Mouse (Mus musculus) thymus, adult 2 months (tissue): ENCODE results near the gene Mcu. TPM values are rescaled to one million over a fixed set of nuclear protein-coding genes. Genes with fewer than 3 reads are reported as not detected.

Source experiments
- DNase-seq: peaks from one replicate; pipeline ENCODE4 v3.0.0; 2021
- H3K27ac ChIP-seq: fragments of 200-500 bp; 2 replicates; pipeline ENCODE4 v1.5.1; 2012; ENCODE audit warnings: low read length, control low read depth; ENCODE audit not compliant: control insufficient read depth, insufficient read depth
- H3K27me3 ChIP-seq: fragments of 200-500 bp; 2 replicates; pipeline ENCODE4 v1.6.1; 2012; ENCODE audit warnings: mild to moderate bottlenecking, low read length, moderate library complexity, mixed read lengths; ENCODE audit not compliant: control insufficient read depth, insufficient read depth
- H3K36me3 ChIP-seq: fragments of 200-500 bp; 2 replicates; pipeline ENCODE4 v1.6.1; 2012; ENCODE audit warnings: mild to moderate bottlenecking, low read length, moderate library complexity; ENCODE audit not compliant: control insufficient read depth, insufficient read depth
- H3K4me1 ChIP-seq: fragments of 200-500 bp; replicated peaks from 2 replicates; pipeline ENCODE4 v1.6.1; 2012; ENCODE audit warnings: low read length; ENCODE audit not compliant: control insufficient read depth, insufficient read depth
- H3K4me3 ChIP-seq: fragments of 200-500 bp; 2 replicates; pipeline ENCODE4 v1.5.1; 2012; ENCODE audit warnings: mild to moderate bottlenecking, low read length, control low read depth, moderate library complexity; ENCODE audit not compliant: control insufficient read depth, insufficient read depth
- CTCF ChIP-seq: fragments of 200-500 bp; IDR thresholded peaks from 2 replicates; pipeline ENCODE4 v1.5.1; 2012; ENCODE audit warnings: mild to moderate bottlenecking, control low read depth, low read length, moderate library complexity, borderline replicate concordance; ENCODE audit not compliant: control insufficient read depth, poor library complexity, insufficient read depth; ENCODE audit errors: extremely low read depth
- POLR2A ChIP-seq: fragments of 200-500 bp; IDR thresholded peaks from 2 replicates; pipeline ENCODE4 v1.6.1; 2012; ENCODE audit warnings: mild to moderate bottlenecking, low read length, control low read depth, moderate library complexity; ENCODE audit not compliant: control insufficient read depth, poor library complexity, insufficient read depth; ENCODE audit errors: extremely low read depth
- WGBS: fragments of 180-500 bp; shearing (Covaris S2); methylation state at CpG from one replicate; pipeline ENCODE4 v1.1.7; 2018; 5-methylcytosine and 5-hydroxymethylcytosine counted together
- polyA plus RNA-seq: library from polyadenylated mRNA; depleted of rRNA; stranded (reverse); fragments of >200 nt; gene quantifications from 2 replicates; pipeline ENCODE4 v1.2.3, GENCODE M21; 2012

Gene Mcu
- polyA plus RNA-seq, 1 experiment, result 18.2 TPM

DNA sequence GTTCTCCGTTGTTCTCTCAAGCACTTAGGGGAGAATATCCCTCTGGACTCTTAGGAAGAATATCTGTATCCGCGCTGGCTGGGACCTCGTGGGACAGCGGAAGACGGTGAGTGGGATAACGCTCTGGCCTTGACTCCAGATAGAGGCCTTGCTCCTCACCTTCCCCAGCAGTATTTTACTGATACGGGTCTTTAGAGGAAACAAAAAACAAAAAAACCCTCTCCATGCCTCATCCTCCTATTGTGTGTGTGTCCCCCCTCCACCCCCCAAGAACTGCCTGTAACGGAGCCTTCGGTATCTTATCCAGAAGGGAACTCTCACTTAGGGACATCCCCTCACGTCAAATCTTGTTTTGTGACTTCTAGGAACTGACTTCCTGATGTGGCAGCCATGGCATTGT is 174.8 kb downstream of the Mcu start, which contains the start of gene Oit3:
Gene Oit3 (minus strand): TSS at position 44 of the 400 bp plus-strand sequence.
- no peak for DNase-seq
- WGBS, result 83% methylated on average over 11 of the region's 11 CpGs
- Histone ChIP-seq H3K4me3 (no peak within 1 kb of the TSS), H3K4me1 (no peaks in the 10 kb centered on the region), H3K27ac (no peak within 1 kb of the TSS), H3K27me3 (no peaks in the 10 kb centered on the region), H3K36me3 (no peaks in the 10 kb centered on the region)
- no peak for TF ChIP-seq CTCF
- TF ChIP-seq POLR2A, result no peak

DNA sequence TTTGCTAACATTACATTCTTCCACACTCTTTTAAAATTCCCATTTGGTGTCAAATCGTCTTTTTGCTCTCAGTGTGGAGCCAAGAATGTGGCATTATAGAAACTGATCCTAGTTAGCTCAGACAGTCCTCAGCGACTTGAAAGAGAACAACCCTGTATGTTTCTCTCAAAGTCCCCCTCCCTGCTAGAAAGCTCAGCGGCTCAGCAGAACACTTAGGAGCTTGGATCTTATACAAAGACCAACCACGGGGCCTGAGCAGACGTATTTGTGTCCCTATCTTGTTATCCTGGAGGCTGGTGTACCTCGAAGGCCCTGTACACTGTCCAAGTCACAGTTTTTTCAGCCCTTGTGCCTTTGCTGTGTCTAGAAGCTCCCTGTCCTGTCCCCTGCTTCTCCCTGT is 176.3 kb downstream of the Mcu start:
- TF ChIP-seq CTCF, result no peak
- no peak for TF ChIP-seq POLR2A
- WGBS, result 87% methylated on average over 6 of the region's 6 CpGs
- Histone ChIP-seq H3K4me1 (peaks cover 6% of the 10 kb centered on the region; the same call in 1 of the 2 replicates), H3K27ac (no peak overlapping the region), H3K4me3 (no peak overlapping the region), H3K36me3 (no peaks in the 10 kb centered on the region), H3K27me3 (no peaks in the 10 kb centered on the region)
- DNase-seq, result no peak

DNA sequence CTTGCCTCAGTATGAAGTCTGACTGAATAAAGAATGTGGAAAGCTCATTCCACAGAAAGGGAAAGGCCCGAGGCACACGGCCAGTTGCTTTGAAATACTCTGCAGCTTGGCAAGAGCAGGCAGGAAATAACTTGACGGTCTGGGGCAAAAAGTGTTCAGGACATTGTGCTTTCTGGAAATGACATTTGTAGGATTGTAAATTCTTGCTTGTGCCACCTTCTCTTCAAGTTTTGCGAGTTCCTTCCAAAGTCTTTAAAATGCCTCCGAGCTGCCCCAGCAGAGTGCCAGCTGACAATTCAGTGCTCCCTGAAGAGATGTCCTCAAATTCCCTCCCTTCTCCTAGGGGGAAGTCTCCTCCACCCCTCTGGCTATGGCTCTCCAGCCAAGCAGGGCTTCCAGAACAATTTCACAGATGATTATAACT is 177.0 kb downstream of the Mcu start:
- TF ChIP-seq POLR2A (no peak), CTCF (no peak)
- no peak for DNase-seq
- Histone ChIP-seq H3K27ac (peak overlapping the region; percentile 36; the same call in 1 of the 2 replicates), H3K4me3 (no peak overlapping the region), H3K4me1 (peaks cover 6% of the 10 kb centered on the region; the same call in 1 of the 2 replicates), H3K36me3 (no peaks in the 10 kb centered on the region), H3K27me3 (no peaks in the 10 kb centered on the region)
- WGBS, result 81% methylated on average over 5 of the region's 5 CpGs

DNA sequence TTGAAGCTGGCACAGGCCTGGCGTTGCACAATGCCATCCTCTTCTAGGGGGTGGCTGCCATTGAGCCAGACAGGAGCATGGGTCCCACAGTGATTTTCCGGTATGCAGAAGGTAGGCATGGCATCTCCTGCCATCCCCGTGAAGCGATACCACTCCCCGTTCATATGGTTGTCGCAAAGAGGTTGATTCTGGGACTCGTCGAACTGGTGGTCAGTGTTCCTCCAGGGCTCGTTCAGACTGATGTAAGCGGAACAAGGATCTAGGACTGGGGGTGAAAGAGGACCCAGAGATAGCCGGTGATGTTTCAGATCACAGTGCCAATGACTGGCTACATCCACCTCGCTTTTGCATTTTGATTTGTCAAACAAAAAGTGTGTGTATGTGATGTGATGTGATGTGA is 177.8 kb downstream of the Mcu start:
- no peak for DNase-seq
- H3K36me3 ChIP-seq, result no peaks in the 10 kb centered on the region
- H3K27me3 ChIP-seq, result no peaks in the 10 kb centered on the region
- no peak overlapping the region for H3K4me3 ChIP-seq
- peaks cover 6% of the 10 kb centered on the region; the same call in 1 of the 2 replicates for H3K4me1 ChIP-seq
- TF ChIP-seq POLR2A, result no peak
- TF ChIP-seq CTCF, result no peak
- no peak overlapping the region for H3K27ac ChIP-seq
- WGBS, result 96% methylated on average over 12 of the region's 12 CpGs

DNA sequence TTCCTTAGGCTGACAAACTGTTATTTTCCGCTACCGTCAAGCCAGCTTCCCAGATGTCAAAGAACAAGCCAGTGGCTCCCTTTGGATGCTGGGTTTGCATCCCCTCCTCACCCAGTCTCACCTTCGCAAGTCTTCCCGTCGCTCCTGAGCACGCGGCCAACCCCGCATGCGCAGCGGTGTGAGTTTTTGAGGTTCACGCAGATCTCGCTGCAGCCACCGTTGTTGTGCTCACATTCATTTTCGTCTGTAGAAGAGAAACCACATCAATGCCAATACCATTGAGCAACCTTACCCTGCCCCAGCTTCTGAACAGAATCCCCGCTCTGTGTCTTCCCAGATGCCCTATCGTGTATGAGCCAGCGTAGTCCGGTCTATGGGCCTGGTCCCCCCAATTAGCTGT is 180.7 kb downstream of the Mcu start:
- no peak overlapping the region for H3K4me3 ChIP-seq

DNA sequence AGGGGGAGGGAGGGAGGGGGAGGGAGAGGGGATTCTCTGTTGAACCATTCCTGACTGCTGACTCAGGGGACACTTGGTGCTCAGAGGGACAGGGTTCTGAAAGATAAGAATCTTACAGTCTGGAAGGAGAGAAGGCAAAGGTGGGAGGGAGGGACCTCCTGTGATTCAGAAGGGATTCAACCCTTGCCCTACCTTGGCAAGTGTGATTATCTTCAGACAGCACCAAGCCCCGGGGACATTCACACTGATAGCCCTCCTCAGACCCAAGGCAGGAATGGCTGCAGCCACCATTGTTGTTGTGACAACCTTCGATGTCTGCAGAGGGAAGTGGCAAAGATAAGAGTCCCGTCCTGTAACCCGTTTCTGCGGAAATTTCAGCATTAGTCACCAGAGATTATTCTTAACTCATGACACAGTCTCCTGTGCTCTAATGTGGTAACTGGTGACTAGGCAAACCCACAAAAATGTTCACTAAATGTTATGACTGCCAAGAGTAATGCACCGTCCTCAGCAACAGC is 185.7 kb downstream of the Mcu start:
- DNase-seq, result no peak
- peaks cover 6% of the 10 kb centered on the region; the same call in 1 of the 2 replicates for H3K4me1 ChIP-seq
- no peaks in the 10 kb centered on the region for H3K36me3 ChIP-seq
- no peaks in the 10 kb centered on the region for H3K27me3 ChIP-seq
- TF ChIP-seq POLR2A (no peak), CTCF (no peak)
- WGBS, result 7% methylated on average over 6 of the region's 6 CpGs
- H3K4me3 ChIP-seq, result no peak overlapping the region
- no peak overlapping the region for H3K27ac ChIP-seq

More for the DNA sequence above, 180.7 kb downstream of the Mcu start:
- DNase-seq, result no peak
- Histone ChIP-seq H3K27ac (no peak overlapping the region), H3K36me3 (no peaks in the 10 kb centered on the region), H3K4me1 (peaks cover 7% of the 10 kb centered on the region; the same call in 1 of the 2 replicates), H3K27me3 (no peaks in the 10 kb centered on the region)
- no peak for TF ChIP-seq CTCF
- TF ChIP-seq POLR2A, result no peak
- WGBS, result 69% methylated on average over 18 of the region's 18 CpGs
